Mouse (Mus musculus) brain, embryonic 14.5 days (tissue): Measurements from ENCODE around the gene Rpl35.

Experiments used
- CTCF ChIP-seq: fragments of 200-500 bp; IDR thresholded peaks from 2 replicates; pipeline ENCODE4 v1.5.1; 2012; ENCODE audit warnings: inconsistent platforms, mild to moderate bottlenecking, moderate library complexity, borderline replicate concordance; ENCODE audit not compliant: insufficient read depth, insufficient read length; ENCODE audit errors: extremely low read depth
- POLR2A ChIP-seq: fragments of 200-500 bp; IDR thresholded peaks from 2 replicates; pipeline ENCODE4 v1.6.1; 2012; ENCODE audit warnings: mild to moderate bottlenecking, inconsistent platforms, borderline replicate concordance; ENCODE audit not compliant: poor library complexity, insufficient read depth, insufficient read length, severe bottlenecking; ENCODE audit errors: extremely low read depth

DNA sequence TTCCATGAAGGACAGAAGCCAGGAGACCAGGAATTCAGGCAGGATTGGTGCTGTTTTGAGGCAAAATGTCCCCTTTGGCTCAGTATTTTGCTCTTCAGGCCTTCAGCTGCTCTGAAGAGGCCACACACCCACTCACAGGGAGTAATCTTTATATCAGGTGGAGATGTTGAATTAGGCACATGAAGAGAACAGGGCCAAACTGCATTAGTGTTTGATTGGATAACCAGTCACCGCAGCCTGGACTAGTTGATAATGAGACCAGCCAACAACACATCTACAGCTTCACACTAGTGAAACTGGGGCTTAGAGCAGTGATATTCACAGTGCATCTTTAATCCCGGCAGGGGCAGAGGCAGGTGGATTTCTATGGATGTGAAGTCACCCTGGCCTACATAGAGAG is 16.5 kb downstream of the Rpl35 start:
- TF ChIP-seq CTCF, result no peak
- TF ChIP-seq POLR2A, result no peak
